Mouse (Mus musculus) heart, embryonic 16.5 days (tissue): ENCODE data around the gene Cmtr1. TPM values are rescaled to one million over a fixed set of nuclear protein-coding genes. Genes with fewer than 3 reads are reported as not detected.

Source experiments
- ATAC-seq: fragments of 200-750 bp; cut with Nextera tagmentation; replicated peaks from 2 replicates; pipeline ENCODE4 v1.8.0; 2017; ENCODE audit warnings: moderate number of reproducible peaks; ENCODE audit not compliant: insufficient read depth, low FRiP score; ENCODE audit errors: extremely low read depth
- H3K27ac ChIP-seq: fragments of 300-500 bp; sonication (generic); 2 replicates; pipeline ENCODE4 v1.5.1; 2014; ENCODE audit warnings: mild to moderate bottlenecking, low read length, control low read depth, moderate library complexity
- H3K27me3 ChIP-seq: fragments of 300-500 bp; sonication (generic); 2 replicates; pipeline ENCODE4 v1.6.1; 2014; ENCODE audit warnings: low read length, mixed read lengths; ENCODE audit not compliant: control insufficient read depth, insufficient read depth
- H3K36me3 ChIP-seq: fragments of 300-500 bp; sonication (generic); 2 replicates; pipeline ENCODE4 v1.6.1; 2014; ENCODE audit not compliant: control insufficient read depth, insufficient read depth
- H3K4me1 ChIP-seq: fragments of 300-500 bp; sonication (generic); 2 replicates; pipeline ENCODE4 v1.6.1; 2014; ENCODE audit warnings: low read length, mixed read lengths; ENCODE audit not compliant: control insufficient read depth, insufficient read depth
- H3K4me2 ChIP-seq: fragments of 300-500 bp; sonication (generic); 2 replicates; pipeline ENCODE4 v1.6.1; 2014; ENCODE audit warnings: low read depth, mild to moderate bottlenecking, control low read depth, low read length
- H3K4me3 ChIP-seq: fragments of 300-500 bp; sonication (generic); 2 replicates; pipeline ENCODE4 v1.5.1; 2014; ENCODE audit warnings: mild to moderate bottlenecking, control low read depth, low read length
- H3K9ac ChIP-seq: fragments of 300-500 bp; sonication (generic); 2 replicates; pipeline ENCODE4 v1.6.1; 2014; ENCODE audit warnings: low read length, control low read depth
- H3K9me3 ChIP-seq: fragments of 300-500 bp; sonication (generic); replicated peaks from 2 replicates; pipeline ENCODE4 v1.6.1; 2016; ENCODE audit warnings: low read length; ENCODE audit not compliant: control insufficient read depth
- WGBS: fragments of 180-500 bp; shearing (Covaris S2); extraction: QIAGEN DNeasy Blood & Tissue Kit; methylation state at CpG from one replicate; pipeline ENCODE4 v1.1.7; 2014; 5-methylcytosine and 5-hydroxymethylcytosine counted together
- polyA plus RNA-seq: library from polyadenylated mRNA; unstranded; fragments of >200 nt; fragmentation: Nextera tagmentation; extraction: Ambion mirVana; gene quantifications from 2 replicates; pipeline ENCODE4 v1.2.1, GENCODE M21; 2015

Gene Cmtr1
- polyA plus RNA-seq, 1 experiment from 2014 or later = 90.5 TPM

DNA sequence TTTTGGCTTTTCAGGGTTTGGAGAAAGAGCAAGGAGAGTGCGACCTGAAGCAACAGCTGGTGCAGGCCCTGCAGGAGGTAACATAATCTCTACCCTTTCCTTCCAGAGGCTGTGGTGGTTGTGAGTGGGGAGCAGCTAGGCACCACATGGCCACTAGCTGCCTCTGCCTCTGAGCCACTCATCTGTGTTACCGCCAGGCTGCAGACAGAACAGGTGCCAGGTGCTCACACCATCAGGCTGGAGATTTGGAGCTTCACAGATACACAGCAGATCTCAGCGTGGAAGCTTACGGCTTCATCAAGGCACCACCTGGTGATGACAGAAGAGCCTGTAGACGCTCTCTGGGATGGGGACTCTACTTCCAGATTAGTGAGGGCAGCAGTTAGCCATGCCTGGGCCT lies 31.4 kb upstream of the Cmtr1 start:
- Histone ChIP-seq H3K9ac (no peak overlapping the region), H3K36me3 (peaks cover 46% of the 10 kb centered on the region), H3K27me3 (no peaks in the 10 kb centered on the region), H3K4me2 (no peak overlapping the region), H3K4me3 (no peak overlapping the region), H3K27ac (no peak overlapping the region), H3K9me3 (no peaks in the 10 kb centered on the region), H3K4me1 (no peaks in the 10 kb centered on the region)
- ATAC-seq = no peak
- WGBS = 65% methylated on average over 5 of the region's 5 CpGs

DNA sequence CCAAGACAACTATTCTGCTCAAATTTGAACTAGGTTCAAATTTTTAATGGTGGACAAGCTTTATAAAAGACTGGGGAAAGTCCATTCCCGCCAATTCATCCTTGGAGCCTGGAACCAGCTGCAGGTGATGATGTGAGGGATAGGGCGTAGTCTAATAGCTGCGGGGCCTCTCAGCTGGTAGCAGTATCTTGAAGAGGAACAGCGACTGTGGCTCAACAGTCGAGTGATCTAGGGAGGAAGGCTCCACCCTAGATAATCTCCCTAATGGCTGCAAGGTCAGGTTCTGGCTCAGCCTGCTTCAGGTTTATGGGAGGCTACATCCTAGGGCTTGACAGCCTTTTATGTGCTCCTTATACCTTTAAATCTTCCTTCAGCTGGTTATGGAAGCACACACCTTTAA lies 30.8 kb upstream of the Cmtr1 start:
- Histone ChIP-seq H3K9me3 (no peaks in the 10 kb centered on the region), H3K4me2 (no peak overlapping the region), H3K4me3 (no peak overlapping the region), H3K4me1 (no peaks in the 10 kb centered on the region), H3K27me3 (no peaks in the 10 kb centered on the region), H3K36me3 (peaks cover 46% of the 10 kb centered on the region), H3K27ac (no peak overlapping the region), H3K9ac (no peak overlapping the region)
- ATAC-seq = no peak
- 64% methylated on average over 5 of the region's 5 CpGs for WGBS

DNA sequence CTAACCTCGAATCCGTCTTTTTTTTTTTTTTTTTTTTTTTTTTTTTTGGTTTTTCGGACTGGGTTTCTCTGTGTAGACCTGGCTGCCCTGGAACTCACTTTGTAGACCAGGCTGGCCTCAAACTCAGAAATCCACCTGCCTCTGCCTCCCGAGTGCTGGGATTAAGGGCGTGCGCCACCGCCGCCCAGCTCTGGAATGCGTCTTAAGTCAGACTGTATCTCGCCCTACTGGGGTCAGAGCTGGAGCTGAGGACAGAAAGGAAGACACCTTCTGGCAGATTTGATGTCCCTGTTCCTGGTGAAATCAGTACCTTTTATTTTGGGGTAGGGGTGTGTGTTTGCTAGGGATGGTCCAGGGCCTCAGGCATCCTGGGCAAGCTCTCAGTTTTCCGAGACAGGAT lies 28.1 kb upstream of the Cmtr1 start:
- Histone ChIP-seq H3K9me3 (no peaks in the 10 kb centered on the region), H3K4me1 (peaks cover 4% of the 10 kb centered on the region), H3K27ac (no peak overlapping the region), H3K9ac (no peak overlapping the region), H3K36me3 (peaks cover 52% of the 10 kb centered on the region), H3K4me3 (no peak overlapping the region), H3K4me2 (no peak overlapping the region), H3K27me3 (no peaks in the 10 kb centered on the region)
- no peak for ATAC-seq
- WGBS = 90% methylated on average over 11 of the region's 11 CpGs

DNA sequence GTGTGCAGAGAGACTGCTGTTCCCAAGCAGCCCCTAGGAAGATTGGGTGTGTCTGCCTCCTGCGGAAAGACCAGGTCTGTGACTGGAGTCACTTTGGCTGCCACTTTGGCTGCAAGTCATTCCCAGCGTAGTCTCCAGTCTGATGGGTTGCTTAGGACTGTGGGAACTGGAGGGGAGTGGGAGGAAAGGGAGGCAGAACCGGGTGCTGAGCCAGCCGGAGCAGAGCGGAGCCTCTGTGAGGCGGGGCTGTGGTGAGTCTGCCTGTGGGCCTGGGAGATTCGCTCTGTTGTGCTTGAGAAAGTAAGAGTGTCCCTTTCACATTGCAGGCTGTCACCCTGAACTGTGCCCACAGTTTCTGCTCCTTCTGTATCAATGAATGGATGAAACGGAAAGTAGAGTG lies 24.9 kb upstream of the Cmtr1 start:
- WGBS = 79% methylated on average over 8 of the region's 8 CpGs
- Histone ChIP-seq H3K36me3 (peaks cover 35% of the 10 kb centered on the region), H3K9me3 (no peaks in the 10 kb centered on the region), H3K4me1 (peaks cover 9% of the 10 kb centered on the region), H3K4me3 (no peak overlapping the region), H3K27me3 (no peaks in the 10 kb centered on the region), H3K9ac (no peak overlapping the region), H3K4me2 (no peak overlapping the region), H3K27ac (no peak overlapping the region)
- no peak for ATAC-seq

DNA sequence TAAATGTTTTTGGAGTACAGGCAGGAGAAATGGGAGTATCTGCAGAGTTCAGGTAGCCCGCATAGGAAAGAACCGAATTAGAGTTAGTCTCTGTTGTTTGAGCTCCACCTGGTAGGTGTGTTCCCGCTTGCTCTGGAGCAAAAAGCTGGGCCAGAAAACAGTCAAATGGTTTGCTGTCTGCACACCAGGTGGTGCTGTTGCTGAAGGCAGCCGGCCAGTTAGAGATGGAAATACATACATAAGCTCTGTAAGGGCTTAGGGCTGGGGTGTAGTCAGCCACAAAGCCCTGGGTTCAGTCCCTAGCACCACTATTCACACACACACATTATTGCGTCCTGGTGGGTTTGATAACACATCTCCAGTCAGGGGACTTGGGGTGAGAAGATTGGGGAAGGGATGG lies 24.3 kb upstream of the Cmtr1 start:
- Histone ChIP-seq H3K4me3 (no peak overlapping the region), H3K36me3 (peaks cover 35% of the 10 kb centered on the region), H3K9ac (no peak overlapping the region), H3K27ac (no peak overlapping the region), H3K9me3 (no peaks in the 10 kb centered on the region), H3K4me1 (peaks cover 9% of the 10 kb centered on the region), H3K4me2 (no peak overlapping the region), H3K27me3 (no peaks in the 10 kb centered on the region)
- WGBS = 66% methylated on average over 5 of the region's 5 CpGs
- ATAC-seq = no peak

DNA sequence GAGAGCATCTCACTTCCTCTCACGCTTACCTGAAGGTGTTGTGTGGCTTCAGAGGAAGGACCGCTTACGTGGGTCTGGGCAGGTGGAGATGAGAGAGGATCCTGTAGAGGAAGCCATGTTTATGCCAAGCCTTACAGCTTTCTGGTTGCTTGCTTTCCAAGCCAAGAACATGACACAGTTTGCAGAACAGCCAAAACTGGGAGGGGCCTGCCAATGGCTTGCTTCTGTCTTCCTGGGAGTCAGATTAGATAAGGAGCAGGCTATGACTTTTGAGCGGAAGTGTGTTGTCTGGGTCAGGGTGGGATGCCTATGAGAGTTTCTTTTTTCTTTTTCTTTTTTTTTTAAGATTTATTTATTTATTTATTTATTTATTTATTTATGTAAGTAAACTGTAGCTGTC lies 23.0 kb upstream of the Cmtr1 start:
- H3K27ac ChIP-seq = no peak overlapping the region
- no peak overlapping the region for H3K4me3 ChIP-seq
- peaks cover 9% of the 10 kb centered on the region for H3K4me1 ChIP-seq
- H3K27me3 ChIP-seq = no peaks in the 10 kb centered on the region
- peaks cover 32% of the 10 kb centered on the region for H3K36me3 ChIP-seq
- no peaks in the 10 kb centered on the region for H3K9me3 ChIP-seq
- H3K9ac ChIP-seq = no peak overlapping the region
- H3K4me2 ChIP-seq = no peak overlapping the region
- ATAC-seq = no peak
- 78% methylated on average over 4 of the region's 4 CpGs for whole genome bisulfite sequencing

DNA sequence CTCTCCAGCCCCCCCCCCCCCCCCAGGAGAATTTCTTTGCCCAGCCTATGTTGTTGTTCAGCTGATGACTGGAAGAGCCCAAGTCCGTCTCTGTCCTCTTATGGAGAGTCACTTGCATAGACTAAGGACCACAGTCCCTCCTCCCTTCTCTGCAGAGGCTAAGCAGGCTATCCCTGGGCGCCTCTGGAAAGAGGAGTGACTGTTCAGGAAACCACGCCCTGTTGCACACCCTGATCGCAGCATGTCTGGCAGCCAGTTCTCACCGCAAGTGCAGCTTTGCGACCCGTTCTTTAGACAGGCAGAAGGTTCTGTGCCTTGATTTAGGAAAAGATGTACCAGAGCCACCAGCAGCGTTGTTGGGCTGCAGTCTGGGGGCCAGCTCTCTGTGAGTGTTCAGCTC lies 22.5 kb upstream of the Cmtr1 start:
- H3K4me1 ChIP-seq = peaks cover 9% of the 10 kb centered on the region
- no peaks in the 10 kb centered on the region for H3K27me3 ChIP-seq
- 64% methylated on average over 8 of the region's 8 CpGs for WGBS
- H3K36me3 ChIP-seq = peaks cover 29% of the 10 kb centered on the region
- no peak for ATAC-seq
- H3K9me3 ChIP-seq = no peaks in the 10 kb centered on the region
- no peak overlapping the region for H3K4me2 ChIP-seq
- H3K4me3 ChIP-seq = no peak overlapping the region
- no peak overlapping the region for H3K27ac ChIP-seq
- no peak overlapping the region for H3K9ac ChIP-seq

DNA sequence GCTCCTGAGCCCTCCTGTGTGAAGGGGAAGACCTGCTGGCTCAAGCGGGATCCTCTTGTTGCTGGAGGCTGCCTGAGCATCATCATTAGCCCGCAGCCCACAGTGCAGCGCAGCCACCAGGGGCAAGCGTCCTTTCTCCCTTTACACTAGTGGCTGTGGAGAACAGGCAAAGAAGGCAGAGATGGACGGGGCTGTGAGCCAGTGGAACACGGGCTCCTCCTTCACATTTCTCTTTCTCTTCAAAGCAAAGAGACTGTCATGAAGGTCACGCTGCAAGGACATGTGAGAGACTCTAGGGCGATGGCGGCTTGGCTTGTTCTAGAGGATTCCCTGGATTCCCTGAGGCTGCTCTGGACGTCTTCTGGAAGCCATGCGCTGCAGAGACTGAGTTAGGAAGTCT lies 19.4 kb upstream of the Cmtr1 start:
- WGBS = 81% methylated on average over 11 of the region's 11 CpGs
- no peak for ATAC-seq
- no peak overlapping the region for H3K4me2 ChIP-seq
- H3K27ac ChIP-seq = no peak overlapping the region
- H3K4me3 ChIP-seq = no peak overlapping the region
- no peaks in the 10 kb centered on the region for H3K9me3 ChIP-seq
- no peak overlapping the region for H3K9ac ChIP-seq
- H3K36me3 ChIP-seq = peaks cover 16% of the 10 kb centered on the region
- H3K27me3 ChIP-seq = no peaks in the 10 kb centered on the region
- peaks cover 17% of the 10 kb centered on the region for H3K4me1 ChIP-seq

DNA sequence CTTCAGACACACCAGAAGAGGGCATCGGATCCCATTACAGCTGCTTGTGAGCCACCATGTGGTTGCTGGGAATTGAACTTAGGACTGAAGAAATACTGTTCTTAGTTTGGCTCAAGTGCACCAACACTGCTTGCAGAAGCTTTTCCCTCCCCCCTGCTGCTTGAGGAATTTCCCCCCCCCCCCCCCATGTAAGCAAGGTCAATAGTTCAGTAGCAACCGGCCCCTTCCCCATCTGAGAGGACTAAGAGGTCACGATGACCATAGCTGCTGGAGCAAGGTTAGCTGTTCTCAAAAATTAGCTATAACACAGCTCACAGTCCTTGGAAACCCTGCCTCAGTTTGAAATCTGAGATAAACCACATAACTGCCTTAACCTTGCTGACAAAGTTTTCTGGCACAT lies 18.2 kb upstream of the Cmtr1 start:
- no peaks in the 10 kb centered on the region for H3K9me3 ChIP-seq
- WGBS = 63% methylated on average over 3 of the region's 3 CpGs
- no peak overlapping the region for H3K4me3 ChIP-seq
- H3K36me3 ChIP-seq = peaks cover 13% of the 10 kb centered on the region
- no peak for ATAC-seq
- no peak overlapping the region for H3K27ac ChIP-seq
- peaks cover 14% of the 10 kb centered on the region for H3K4me1 ChIP-seq
- no peaks in the 10 kb centered on the region for H3K27me3 ChIP-seq
- no peak overlapping the region for H3K9ac ChIP-seq
- no peak overlapping the region for H3K4me2 ChIP-seq

DNA sequence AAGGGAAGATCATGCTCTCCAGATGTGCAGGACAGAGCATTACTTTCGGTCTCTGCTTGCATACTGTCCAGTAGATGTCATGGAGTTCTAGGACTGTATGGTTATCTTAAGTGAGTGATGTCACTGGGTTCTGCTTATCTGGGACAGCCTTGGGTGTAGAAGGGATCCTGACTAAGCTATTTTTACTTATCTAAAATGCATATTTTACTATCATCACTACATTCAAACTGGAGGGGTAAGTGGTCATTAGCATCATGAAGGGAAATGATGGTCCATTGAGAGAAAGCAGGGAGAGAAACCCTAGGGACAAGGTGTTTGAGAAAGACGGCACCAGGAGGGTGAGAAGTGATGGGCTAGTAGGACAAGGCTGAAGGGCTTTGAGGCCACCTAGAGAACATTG lies 2.1 kb upstream of the Cmtr1 start:
- H3K27ac ChIP-seq = no peak overlapping the region
- no peak for ATAC-seq

More for the DNA sequence above, 2.1 kb upstream of the Cmtr1 start:
- WGBS = 28% methylated on average over 2 of the region's 2 CpGs
- Histone ChIP-seq H3K4me3 (no peak overlapping the region), H3K4me2 (no peak overlapping the region), H3K4me1 (peaks cover 5% of the 10 kb centered on the region), H3K27me3 (no peaks in the 10 kb centered on the region), H3K36me3 (no peaks in the 10 kb centered on the region), H3K9me3 (no peaks in the 10 kb centered on the region), H3K9ac (no peak overlapping the region)
